Mouse (Mus musculus) midbrain, embryonic 13.5 days (tissue): ENCODE measurements around the gene Trrap. TPM values are rescaled to one million over a fixed set of nuclear protein-coding genes. Genes with fewer than 3 reads are reported as not detected.

Experiments
- ATAC-seq: fragments of 200-750 bp; cut with Nextera tagmentation; 2 replicates; pipeline ENCODE4 v1.8.0; 2017; ENCODE audit warnings: mild to moderate bottlenecking, moderate TSS enrichment, moderate library complexity
- H3K27ac ChIP-seq: fragments of 300-500 bp; sonication (generic); 2 replicates; pipeline ENCODE4 v1.5.1; 2015; ENCODE audit warnings: inconsistent platforms, mild to moderate bottlenecking, moderate library complexity
- H3K27me3 ChIP-seq: fragments of 300-500 bp; sonication (generic); 2 replicates; pipeline ENCODE4 v1.6.1; 2015; ENCODE audit warnings: mild to moderate bottlenecking, inconsistent platforms
- H3K36me3 ChIP-seq: fragments of 300-500 bp; sonication (generic); 2 replicates; pipeline ENCODE4 v1.6.1; 2015; ENCODE audit warnings: mild to moderate bottlenecking, inconsistent platforms
- H3K4me1 ChIP-seq: fragments of 300-500 bp; sonication (generic); replicated peaks from 2 replicates; pipeline ENCODE4 v1.6.1; 2015; ENCODE audit warnings: inconsistent platforms
- H3K4me2 ChIP-seq: fragments of 300-500 bp; sonication (generic); replicated peaks from 2 replicates; pipeline ENCODE4 v1.6.1; 2015; ENCODE audit warnings: moderate library complexity, mild to moderate bottlenecking, inconsistent platforms
- H3K4me3 ChIP-seq: fragments of 300-500 bp; sonication (generic); replicated peaks from 2 replicates; pipeline ENCODE4 v1.5.1; 2015; ENCODE audit warnings: mild to moderate bottlenecking, inconsistent platforms
- H3K9ac ChIP-seq: fragments of 300-500 bp; sonication (generic); replicated peaks from 2 replicates; pipeline ENCODE4 v1.6.1; 2015; ENCODE audit warnings: mild to moderate bottlenecking, inconsistent platforms
- H3K9me3 ChIP-seq: fragments of 300-500 bp; sonication (generic); 2 replicates; pipeline ENCODE4 v1.6.1; 2016; ENCODE audit warnings: mild to moderate bottlenecking, inconsistent platforms
- WGBS: fragments of 180-500 bp; shearing (Covaris S2); methylation state at CpG from one replicate; pipeline ENCODE4 v1.1.7; 2015; 5-methylcytosine and 5-hydroxymethylcytosine counted together
- polyA plus RNA-seq: library from polyadenylated mRNA; unstranded; fragments of >200 nt; fragmentation: Nextera tagmentation; extraction: Ambion mirVana; gene quantifications from 2 replicates; pipeline ENCODE4 v1.2.1, GENCODE M21; 2015

Gene Trrap
- polyA plus RNA-seq, 1 experiment from 2014 or later = 94.4 TPM

DNA sequence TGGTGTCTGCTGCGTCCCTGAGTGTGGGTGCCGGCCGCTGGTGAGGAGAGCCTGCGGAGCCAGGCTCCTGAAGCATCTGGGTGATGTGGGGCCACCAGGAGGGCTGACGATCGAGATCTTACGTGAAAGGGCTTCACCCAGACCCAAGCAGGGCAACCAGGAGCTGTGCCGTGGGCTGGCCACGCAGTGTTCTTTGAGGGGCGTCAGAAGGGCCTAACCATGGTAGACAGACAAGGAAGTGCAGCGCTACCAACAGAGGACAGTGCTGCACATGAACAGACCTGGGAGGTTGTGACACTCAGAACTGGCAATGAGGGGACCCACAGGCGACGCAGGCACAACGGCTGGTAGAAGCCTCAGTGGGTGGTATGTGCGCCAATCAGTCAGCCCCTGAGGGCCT lies 109.5 kb downstream of the Trrap start:
- Histone ChIP-seq H3K4me1 (no peaks in the 10 kb centered on the region), H3K27ac (no peak overlapping the region), H3K4me2 (no peak overlapping the region), H3K9me3 (no peaks in the 10 kb centered on the region), H3K9ac (no peak overlapping the region), H3K4me3 (no peak overlapping the region), H3K27me3 (no peaks in the 10 kb centered on the region), H3K36me3 (peaks cover 54% of the 10 kb centered on the region)
- ATAC-seq = no peak
- WGBS = 92% methylated on average over 15 of the region's 15 CpGs

DNA sequence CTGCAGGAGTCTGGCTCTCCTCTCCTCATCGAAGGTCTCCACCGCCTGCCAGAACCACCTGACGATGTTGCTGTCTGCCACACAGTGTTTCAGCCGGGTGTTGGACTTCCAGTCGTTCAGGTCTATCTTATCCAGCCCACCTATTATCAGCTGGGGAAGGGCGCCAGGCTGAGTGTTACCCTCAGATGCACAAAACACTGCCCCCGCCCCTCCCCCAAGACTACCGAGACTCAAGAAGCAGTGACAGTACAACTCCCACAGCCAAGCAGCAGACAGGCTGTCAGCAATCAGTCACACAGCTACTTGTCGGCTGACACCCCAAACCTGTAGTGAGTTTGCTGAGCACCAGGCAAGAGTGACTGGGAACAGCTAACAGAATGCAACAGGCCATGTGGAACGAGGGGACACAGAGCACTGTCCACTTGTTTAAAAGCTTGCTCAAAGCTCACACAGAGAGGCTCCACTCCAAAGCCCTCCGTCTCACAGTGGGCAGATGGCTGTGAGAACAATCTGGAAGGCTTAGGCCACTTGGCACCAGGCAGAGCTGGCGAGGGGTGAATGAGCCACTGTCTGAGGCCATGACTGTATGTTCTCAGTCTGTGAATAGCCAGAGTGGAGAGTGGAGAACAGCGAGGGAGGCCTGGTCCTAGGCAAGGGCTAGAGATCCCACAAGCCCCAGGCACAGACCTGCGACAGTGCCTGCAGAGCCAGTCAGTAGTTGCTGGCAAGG lies 114.3 kb downstream of the Trrap start:
- ATAC-seq = peak; percentile 12; the same call in 1 of the 2 replicates
- H3K27ac ChIP-seq = no peak overlapping the region
- WGBS = 87% methylated on average over 14 of the region's 14 CpGs
- H3K4me1 ChIP-seq = no peaks in the 10 kb centered on the region
- peaks cover 99% of the 10 kb centered on the region for H3K36me3 ChIP-seq
- no peak overlapping the region for H3K4me3 ChIP-seq
- H3K9ac ChIP-seq = no peak overlapping the region
- H3K27me3 ChIP-seq = no peaks in the 10 kb centered on the region
- no peaks in the 10 kb centered on the region for H3K9me3 ChIP-seq
- no peak overlapping the region for H3K4me2 ChIP-seq

DNA sequence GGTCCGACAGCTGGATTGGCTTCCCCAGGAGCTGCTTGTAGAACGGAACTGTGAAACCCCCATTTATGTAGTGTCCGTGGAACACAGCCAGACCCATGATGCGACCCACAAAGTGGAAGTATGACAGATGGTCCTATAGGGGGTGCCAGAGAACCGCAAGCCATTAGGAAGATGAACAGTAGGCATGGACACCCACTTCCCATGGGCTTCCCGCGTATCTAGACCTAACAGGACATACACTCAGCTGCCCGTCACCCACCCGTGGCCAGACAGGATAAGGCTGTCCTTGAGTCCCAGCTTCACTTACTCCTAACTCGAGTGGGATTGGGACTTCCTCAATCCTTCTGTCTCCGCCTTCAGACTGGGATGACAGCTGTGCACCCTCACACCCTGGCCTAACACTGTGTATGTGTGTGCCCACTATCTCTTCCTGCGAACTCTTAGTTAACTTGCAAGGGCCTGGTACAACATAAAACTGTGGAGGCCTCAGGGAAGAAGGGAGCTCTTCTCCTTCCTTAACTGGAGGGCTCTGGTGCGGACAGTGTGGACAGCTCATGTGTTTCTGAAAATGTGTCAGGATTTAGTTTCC lies 117.2 kb downstream of the Trrap start:
- no peak overlapping the region for H3K4me3 ChIP-seq
- peaks cover 100% of the 10 kb centered on the region for H3K36me3 ChIP-seq
- no peaks in the 10 kb centered on the region for H3K4me1 ChIP-seq
- H3K27me3 ChIP-seq = no peaks in the 10 kb centered on the region
- ATAC-seq = no peak
- H3K9ac ChIP-seq = no peak overlapping the region
- H3K4me2 ChIP-seq = no peak overlapping the region
- H3K27ac ChIP-seq = no peak overlapping the region
- 86% methylated on average over 13 of the region's 13 CpGs for WGBS
- peaks cover 3% of the 10 kb centered on the region; the same call in 1 of the 2 replicates for H3K9me3 ChIP-seq

DNA sequence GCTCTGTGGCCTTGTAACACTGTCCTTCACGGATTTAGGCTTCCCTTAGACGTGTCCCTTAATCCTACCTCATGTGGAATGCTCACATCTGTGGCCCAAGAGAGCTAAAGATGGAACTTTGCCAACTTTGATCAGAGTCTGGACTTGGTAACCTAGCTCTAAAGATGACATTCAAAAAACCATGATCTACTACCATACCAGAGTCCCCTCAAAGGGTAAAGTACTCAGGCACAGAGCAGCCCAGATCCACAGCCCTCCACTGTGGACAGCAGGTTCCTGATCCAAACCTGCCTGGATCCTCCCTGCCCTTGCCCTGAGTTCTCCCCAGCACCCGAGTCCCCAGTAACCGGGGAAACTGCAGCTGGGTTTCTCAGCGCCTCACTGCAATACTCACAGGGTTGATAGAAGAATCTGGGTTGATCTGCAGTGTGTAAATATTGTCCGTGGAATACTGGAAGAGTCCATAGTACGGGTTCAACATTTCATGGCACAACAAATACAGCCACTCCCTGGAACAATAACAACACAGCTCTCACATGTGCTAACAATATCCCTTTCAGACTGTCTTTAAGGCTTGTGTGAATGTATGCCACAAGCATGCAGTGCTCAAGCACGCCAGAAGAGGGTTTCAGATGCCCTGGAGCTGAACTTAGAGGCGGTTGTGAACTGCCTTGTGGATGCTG lies 118.6 kb downstream of the Trrap start:
- Histone ChIP-seq H3K4me3 (no peak overlapping the region), H3K27me3 (no peaks in the 10 kb centered on the region), H3K9ac (no peak overlapping the region), H3K9me3 (peaks cover 3% of the 10 kb centered on the region; the same call in 1 of the 2 replicates), H3K4me2 (no peak overlapping the region), H3K36me3 (peaks cover 100% of the 10 kb centered on the region), H3K27ac (no peak overlapping the region), H3K4me1 (no peaks in the 10 kb centered on the region)
- 92% methylated on average over 9 of the region's 9 CpGs for WGBS
- no peak for ATAC-seq

DNA sequence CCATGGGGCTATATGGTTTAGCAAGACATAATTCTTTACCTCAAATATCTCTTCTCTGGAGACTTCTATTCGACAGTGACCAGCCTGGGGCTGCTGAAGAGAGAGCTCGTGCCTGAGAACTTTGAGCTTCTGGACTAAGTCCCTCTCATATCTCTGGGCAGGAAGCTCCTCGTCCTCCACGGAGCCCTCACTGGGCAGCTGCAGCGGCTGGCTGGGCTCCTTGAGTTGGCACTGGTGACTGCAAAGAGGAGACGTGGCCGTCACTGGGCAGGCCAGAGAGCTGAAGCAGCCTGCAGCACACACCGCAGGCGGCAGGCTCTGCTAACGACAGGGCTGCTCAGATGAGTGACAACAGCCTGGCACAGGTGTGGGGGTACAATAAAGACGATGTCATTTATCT lies 123.7 kb downstream of the Trrap start:
- no peak overlapping the region for H3K4me2 ChIP-seq
- no peak overlapping the region for H3K4me3 ChIP-seq
- H3K36me3 ChIP-seq = peaks cover 97% of the 10 kb centered on the region
- 93% methylated on average over 11 of the region's 11 CpGs for WGBS
- H3K27ac ChIP-seq = no peak overlapping the region
- no peak for ATAC-seq
- H3K9me3 ChIP-seq = peaks cover 3% of the 10 kb centered on the region; the same call in 1 of the 2 replicates
- H3K9ac ChIP-seq = no peak overlapping the region
- no peaks in the 10 kb centered on the region for H3K27me3 ChIP-seq
- no peaks in the 10 kb centered on the region for H3K4me1 ChIP-seq

DNA sequence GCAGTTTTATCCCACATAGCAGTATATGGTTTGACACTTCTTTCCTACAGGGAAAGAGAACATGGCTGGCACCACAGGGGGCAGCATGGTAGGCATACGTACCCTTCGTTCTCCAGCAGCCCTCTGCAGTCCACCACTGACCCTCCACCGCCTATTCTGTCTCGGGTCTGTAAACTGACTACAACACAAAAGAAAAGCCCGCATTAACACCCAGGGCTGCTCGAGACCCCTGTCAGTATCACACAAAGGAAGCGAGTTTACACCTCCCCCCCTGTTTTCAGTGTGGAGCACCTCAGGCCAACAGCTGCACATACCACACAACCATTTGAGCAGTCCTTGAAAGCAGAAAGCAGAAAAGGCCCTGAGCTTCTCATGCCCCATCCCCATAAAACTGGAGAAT lies 130.3 kb downstream of the Trrap start:
- Histone ChIP-seq H3K9ac (no peak overlapping the region), H3K4me2 (no peak overlapping the region), H3K27ac (no peak overlapping the region), H3K4me1 (peaks cover 28% of the 10 kb centered on the region), H3K4me3 (no peak overlapping the region), H3K9me3 (no peaks in the 10 kb centered on the region), H3K27me3 (no peaks in the 10 kb centered on the region), H3K36me3 (peaks cover 72% of the 10 kb centered on the region)
- peak; percentile 77 for ATAC-seq
- 5% methylated on average over 7 of the region's 7 CpGs for WGBS

DNA sequence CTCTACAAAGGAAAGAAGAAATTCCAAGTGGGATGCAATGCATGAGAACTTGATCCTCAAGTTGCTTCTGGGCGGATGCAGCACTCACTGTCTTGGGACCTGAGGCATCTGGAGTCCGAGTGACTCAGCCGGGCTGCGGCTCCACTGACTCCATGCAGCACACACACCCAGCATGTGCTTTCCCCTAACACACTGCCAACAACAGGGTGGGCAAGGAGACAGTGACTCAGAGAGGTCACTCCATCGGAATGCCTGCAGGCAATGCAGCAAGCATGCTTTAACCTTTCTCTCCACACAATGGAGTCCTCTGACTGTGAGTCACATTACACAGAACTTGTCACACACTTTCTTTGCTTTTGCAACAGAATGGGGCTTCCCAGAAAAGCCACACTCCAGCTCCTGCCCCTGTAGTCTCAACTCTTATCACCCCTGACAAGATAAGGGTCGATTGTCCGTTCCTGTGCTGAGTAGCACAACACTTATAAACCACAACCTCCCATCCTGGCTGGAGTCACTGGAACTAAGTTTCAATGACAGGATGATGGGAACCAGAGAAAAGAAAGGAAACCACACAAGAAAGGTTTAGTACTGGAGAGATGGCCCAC lies 131.0 kb downstream of the Trrap start:
- Histone ChIP-seq H3K27ac (no peak overlapping the region), H3K4me1 (peaks cover 28% of the 10 kb centered on the region), H3K4me3 (no peak overlapping the region), H3K9me3 (no peaks in the 10 kb centered on the region), H3K9ac (no peak overlapping the region), H3K27me3 (no peaks in the 10 kb centered on the region), H3K36me3 (peaks cover 66% of the 10 kb centered on the region), H3K4me2 (no peak overlapping the region)
- 40% methylated on average over 7 of the region's 7 CpGs for WGBS
- ATAC-seq = no peak

DNA sequence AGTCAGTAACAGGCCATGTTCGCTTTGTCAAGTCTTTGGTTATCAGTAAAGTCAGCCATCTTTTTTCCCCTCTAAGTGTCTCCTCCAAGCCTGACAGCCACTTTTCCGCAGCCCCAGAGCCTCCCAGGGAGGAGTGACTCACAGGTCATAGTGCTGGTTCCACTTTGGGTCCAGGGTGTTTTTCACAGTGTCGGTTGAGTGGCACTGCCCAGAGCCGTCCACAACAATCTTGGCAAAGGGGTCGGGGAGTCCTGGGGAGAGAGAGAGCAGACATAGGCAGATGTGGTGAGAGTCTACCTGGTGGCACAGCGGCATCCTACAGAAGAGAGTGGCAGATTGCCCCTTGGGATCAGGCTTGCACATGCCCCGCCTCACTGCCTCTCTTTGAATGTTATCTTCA lies 133.5 kb downstream of the Trrap start:
- 81% methylated on average over 7 of the region's 7 CpGs for WGBS
- no peak overlapping the region for H3K27ac ChIP-seq
- no peak overlapping the region for H3K9ac ChIP-seq
- no peaks in the 10 kb centered on the region for H3K27me3 ChIP-seq
- no peak overlapping the region for H3K4me2 ChIP-seq
- no peaks in the 10 kb centered on the region for H3K9me3 ChIP-seq
- H3K36me3 ChIP-seq = peaks cover 43% of the 10 kb centered on the region
- no peak for ATAC-seq
- H3K4me3 ChIP-seq = no peak overlapping the region
- peaks cover 28% of the 10 kb centered on the region for H3K4me1 ChIP-seq

DNA sequence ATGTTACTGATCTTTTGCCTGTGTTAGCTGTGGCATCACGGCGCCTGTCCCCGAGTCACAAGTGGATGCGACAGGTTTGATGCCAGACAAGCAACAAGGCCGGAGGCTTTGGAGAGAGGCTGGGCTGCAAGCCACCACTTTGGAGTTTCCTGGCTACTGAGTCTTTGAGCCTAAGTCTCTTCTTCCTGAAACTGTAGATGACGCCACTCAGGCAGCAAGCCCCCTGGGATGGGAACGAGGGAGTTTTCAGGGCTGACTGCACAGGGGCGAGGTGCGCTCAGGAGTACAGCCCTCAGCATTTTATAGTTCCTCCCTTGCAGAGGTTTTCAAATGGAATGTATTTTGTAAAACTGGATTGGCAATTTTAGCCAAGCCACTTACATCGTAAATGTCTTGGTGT lies 134.3 kb downstream of the Trrap start:
- Histone ChIP-seq H3K36me3 (peaks cover 35% of the 10 kb centered on the region), H3K9ac (no peak overlapping the region), H3K27me3 (no peaks in the 10 kb centered on the region), H3K4me3 (no peak overlapping the region), H3K4me2 (no peak overlapping the region), H3K4me1 (peaks cover 28% of the 10 kb centered on the region), H3K9me3 (no peaks in the 10 kb centered on the region), H3K27ac (no peak overlapping the region)
- 66% methylated on average over 10 of the region's 10 CpGs for WGBS
- ATAC-seq = no peak

DNA sequence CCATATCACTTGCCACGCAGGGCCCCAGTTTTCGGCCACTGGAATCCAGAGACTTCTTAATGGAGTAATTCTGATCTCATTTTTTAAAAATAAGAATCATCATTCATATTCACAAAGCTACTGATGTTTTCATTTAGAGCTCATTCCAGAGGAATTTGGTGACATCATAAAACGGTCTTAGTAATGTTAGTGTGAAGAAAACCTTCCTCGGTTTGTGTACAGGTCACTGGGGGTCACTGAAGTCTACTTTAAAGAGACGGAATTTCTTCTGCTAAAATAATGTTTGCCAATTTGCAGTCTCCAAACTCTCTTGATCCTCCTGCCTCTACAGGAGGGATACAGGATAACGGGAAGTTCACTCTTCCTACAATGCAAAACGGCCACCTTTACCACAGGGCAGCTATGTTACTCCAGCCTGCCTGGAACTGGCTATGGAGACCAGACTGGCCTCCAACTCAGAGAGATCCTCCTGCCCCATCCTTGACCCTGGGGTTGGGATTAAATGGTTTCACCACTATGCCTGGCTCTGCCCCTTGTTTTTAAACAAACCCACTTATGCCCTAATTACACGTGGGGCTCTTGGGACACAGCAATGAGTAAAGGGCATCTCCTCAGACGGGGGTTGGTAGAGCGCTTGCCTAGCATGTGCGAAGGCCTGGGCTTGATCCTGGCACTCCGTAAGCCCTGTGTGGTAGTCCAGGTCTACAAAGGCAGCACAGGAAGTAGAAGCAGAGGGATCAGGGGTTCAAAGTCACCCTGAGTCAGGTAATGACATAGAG lies 137.0 kb downstream of the Trrap start:
- no peak overlapping the region for H3K4me2 ChIP-seq
- ATAC-seq = no peak
- WGBS = 85% methylated on average over 12 of the region's 12 CpGs
- no peak overlapping the region for H3K4me3 ChIP-seq
- H3K27ac ChIP-seq = no peak overlapping the region
- peaks cover 14% of the 10 kb centered on the region for H3K4me1 ChIP-seq
- H3K9ac ChIP-seq = no peak overlapping the region
- H3K9me3 ChIP-seq = no peaks in the 10 kb centered on the region
- peaks cover 17% of the 10 kb centered on the region for H3K36me3 ChIP-seq
- no peaks in the 10 kb centered on the region for H3K27me3 ChIP-seq

DNA sequence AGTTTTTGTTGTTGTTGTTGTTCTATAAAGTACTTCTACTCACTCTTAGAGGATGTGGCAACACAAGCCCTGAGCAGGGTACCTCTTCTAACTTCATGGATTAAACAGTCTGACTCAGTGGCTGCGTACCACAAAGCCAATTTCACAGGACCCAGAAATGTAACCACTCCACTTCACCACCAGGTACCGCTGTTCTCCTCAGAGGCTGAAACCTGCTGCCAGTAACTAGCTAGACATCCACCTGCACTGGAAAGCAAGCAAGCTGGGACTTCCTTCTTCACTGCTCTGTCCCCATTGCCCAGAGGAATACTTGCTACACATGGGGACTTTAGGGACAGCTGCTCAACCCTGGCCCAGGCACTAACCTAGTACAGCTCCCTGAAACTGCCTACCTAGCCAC lies 140.1 kb downstream of the Trrap start:
- Histone ChIP-seq H3K4me2 (no peak overlapping the region), H3K36me3 (no peaks in the 10 kb centered on the region), H3K27me3 (no peaks in the 10 kb centered on the region), H3K27ac (no peak overlapping the region), H3K9ac (no peak overlapping the region), H3K9me3 (no peaks in the 10 kb centered on the region), H3K4me3 (no peak overlapping the region), H3K4me1 (peaks cover 16% of the 10 kb centered on the region)
- 70% methylated on average over 2 of the region's 2 CpGs for WGBS
- no peak for ATAC-seq
